Mouse (Mus musculus) intestine, postnatal 0 days (tissue): Measurements from ENCODE around the gene A3galt2. TPM values are rescaled to one million over a fixed set of nuclear protein-coding genes. Genes with fewer than 3 reads are reported as not detected.
A peak's percentile ranks its signal among the peaks of the same experiment; 100 is the strongest.

ENCODE experiments used
- ATAC-seq: fragments of 200-750 bp; cut with Nextera tagmentation; 2 replicates; pipeline ENCODE4 v1.8.0; 2017; ENCODE audit warnings: mild to moderate bottlenecking, moderate TSS enrichment, moderate library complexity
- H3K27ac ChIP-seq: fragments of 300-500 bp; sonication (generic); 2 replicates; pipeline ENCODE4 v1.5.1; 2014; ENCODE audit warnings: mild to moderate bottlenecking, low read depth, low read length, moderate library complexity
- H3K27me3 ChIP-seq: fragments of 300-500 bp; sonication (generic); replicated peaks from 2 replicates; pipeline ENCODE4 v1.6.1; 2014; ENCODE audit warnings: low read length, mixed read lengths; ENCODE audit not compliant: control insufficient read depth, insufficient read depth
- H3K36me3 ChIP-seq: fragments of 300-500 bp; sonication (generic); 2 replicates; pipeline ENCODE4 v1.6.1; 2014; ENCODE audit warnings: mild to moderate bottlenecking, moderate library complexity; ENCODE audit not compliant: control insufficient read depth, insufficient read depth
- H3K4me1 ChIP-seq: fragments of 300-500 bp; sonication (generic); replicated peaks from 2 replicates; pipeline ENCODE4 v1.6.1; 2014; ENCODE audit warnings: antibody characterized with exemption, low read length, mixed read lengths; ENCODE audit not compliant: control insufficient read depth, insufficient read depth
- H3K4me2 ChIP-seq: fragments of 300-500 bp; sonication (generic); replicated peaks from 2 replicates; pipeline ENCODE4 v1.6.1; 2014; ENCODE audit warnings: low read depth, mild to moderate bottlenecking, moderate library complexity
- H3K4me3 ChIP-seq: fragments of 300-500 bp; sonication (generic); 2 replicates; pipeline ENCODE4 v1.5.1; 2014; ENCODE audit warnings: low read depth, low read length
- H3K9ac ChIP-seq: fragments of 300-500 bp; sonication (generic); 2 replicates; pipeline ENCODE4 v1.6.1; 2014; ENCODE audit warnings: mild to moderate bottlenecking, low read depth, low read length
- H3K9me3 ChIP-seq: fragments of 300-500 bp; sonication (generic); 2 replicates; pipeline ENCODE4 v1.6.1; 2016; ENCODE audit warnings: mixed run types; ENCODE audit not compliant: control insufficient read depth
- CTCF ChIP-seq: sonication (generic); IDR thresholded peaks from 2 replicates; pipeline ENCODE4 v1.5.1; 2016; ENCODE audit warnings: low read depth, mild to moderate bottlenecking, control low read depth, antibody characterized with exemption, moderate library complexity
- WGBS: fragments of 180-500 bp; shearing (Covaris S2); extraction: QIAGEN DNeasy Blood & Tissue Kit; methylation state at CpG from one replicate; pipeline ENCODE4 v1.1.7; 2014; 5-methylcytosine and 5-hydroxymethylcytosine counted together
- polyA plus RNA-seq: library from polyadenylated mRNA; unstranded; fragments of >200 nt; fragmentation: Nextera tagmentation; extraction: Ambion mirVana; gene quantifications from 2 replicates; pipeline ENCODE4 v1.2.1, GENCODE M21; 2015

Gene A3galt2
- polyA plus RNA-seq, 1 experiment from 2014 or later: not detected

DNA sequence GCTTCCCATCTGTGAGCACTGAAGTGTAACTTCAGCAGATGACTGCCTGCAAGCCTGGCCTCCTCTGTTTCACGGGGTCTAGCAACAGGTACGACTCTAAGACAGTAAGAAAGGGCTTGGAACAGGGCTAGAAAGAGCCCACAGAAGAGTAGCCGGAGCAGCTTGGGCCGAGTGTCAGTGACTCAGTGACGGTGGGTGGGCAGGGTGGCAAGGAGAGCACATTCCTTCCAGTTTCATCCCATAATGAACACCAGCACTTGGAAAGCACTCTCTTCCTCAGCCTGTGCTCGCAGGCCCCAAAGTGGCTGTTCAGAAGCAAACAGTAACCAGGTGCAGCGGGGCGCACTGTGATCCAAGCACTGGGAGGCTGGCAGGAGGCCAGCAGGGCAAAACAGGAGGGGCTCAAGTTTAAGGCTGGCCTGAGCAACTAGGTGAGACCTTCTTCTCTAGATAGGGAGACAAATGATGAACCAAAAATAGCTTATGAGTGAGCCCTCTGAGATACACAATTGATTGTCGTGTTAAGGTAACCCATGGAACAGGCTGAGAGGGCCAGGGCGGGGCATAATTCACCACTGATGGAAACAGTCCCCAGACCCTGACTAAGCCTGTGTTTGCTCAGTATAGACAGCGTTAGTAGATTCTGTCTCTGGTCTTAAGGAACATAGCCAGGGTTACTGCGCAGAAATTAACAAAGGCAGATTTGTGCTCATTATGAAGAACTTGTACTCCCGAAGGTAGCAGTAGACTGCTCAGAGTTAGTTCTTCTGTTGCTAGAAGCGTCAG is 17.1 kb upstream of the A3galt2 start:
- Histone ChIP-seq H3K4me1 (peaks cover 20% of the 10 kb centered on the region; the same call in 1 of the 2 replicates), H3K4me3 (no peak overlapping the region), H3K36me3 (peaks cover 7% of the 10 kb centered on the region; the same call in 1 of the 2 replicates), H3K27me3 (no peaks in the 10 kb centered on the region), H3K9ac (no peak overlapping the region), H3K4me2 (no peak overlapping the region), H3K9me3 (no peaks in the 10 kb centered on the region), H3K27ac (peak overlapping the region; percentile 35; the same call in 1 of the 2 replicates)
- 52% methylated on average over 14 of the region's 14 CpGs for WGBS
- no peak for TF ChIP-seq CTCF
- ATAC-seq: no peak

- no peak overlapping the region for H3K27ac ChIP-seq
- H3K4me1 ChIP-seq: no peaks in the 10 kb centered on the region
- 36% methylated on average over 1 of the region's 1 CpGs for WGBS
- no peak for ATAC-seq
- no peak overlapping the region for H3K4me2 ChIP-seq
- no peaks in the 10 kb centered on the region for H3K9me3 ChIP-seq
- peaks cover 30% of the 10 kb centered on the region for H3K36me3 ChIP-seq
- TF ChIP-seq CTCF: no peak
- no peaks in the 10 kb centered on the region for H3K27me3 ChIP-seq
- H3K9ac ChIP-seq: no peak overlapping the region
- H3K4me3 ChIP-seq: no peak overlapping the region
Observed at GRCm38 (mm10) chr4:128740878-128741277, 14.3 kb upstream of the A3galt2 start.

GRCm38 (mm10) chr4:128741906-128742305 is 13.3 kb upstream of the A3galt2 start:
- Histone ChIP-seq H3K9me3 (no peaks in the 10 kb centered on the region), H3K4me3 (no peak overlapping the region), H3K36me3 (peaks cover 39% of the 10 kb centered on the region), H3K4me2 (no peak overlapping the region), H3K27me3 (no peaks in the 10 kb centered on the region), H3K4me1 (no peaks in the 10 kb centered on the region), H3K27ac (no peak overlapping the region), H3K9ac (no peak overlapping the region)
- ATAC-seq: no peak
- no peak for TF ChIP-seq CTCF
- WGBS: 51% methylated on average over 5 of the region's 5 CpGs

DNA sequence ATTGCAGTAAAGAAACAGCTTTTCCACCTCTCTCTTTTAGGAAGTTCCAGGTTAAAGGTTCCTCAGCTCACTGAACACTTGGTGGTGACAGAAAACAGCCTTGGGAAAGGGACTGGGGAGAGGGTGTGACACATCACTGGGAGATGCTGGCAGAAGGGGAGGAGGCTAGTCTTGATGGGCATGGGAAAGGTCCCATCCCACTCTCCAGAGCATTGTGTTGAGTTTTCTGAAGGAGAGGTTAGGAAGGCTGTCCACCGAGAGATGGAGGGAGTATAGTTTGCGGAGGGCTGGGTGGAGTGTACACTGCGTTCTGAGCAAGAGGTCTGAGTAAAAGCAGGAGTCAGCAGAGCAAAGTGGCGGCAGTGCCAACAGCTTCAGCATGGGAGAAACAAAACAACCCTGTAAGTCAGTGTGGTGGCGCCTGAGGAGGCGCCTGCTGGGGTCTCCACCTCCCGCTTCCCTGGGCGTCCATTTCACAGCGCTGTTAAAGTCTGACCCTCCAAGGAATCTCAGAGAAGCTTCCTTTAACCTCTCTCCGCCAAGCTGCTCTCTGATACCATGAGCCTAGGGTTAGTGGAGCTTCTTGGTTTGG is 12.7 kb upstream of the A3galt2 start:
- WGBS: 72% methylated on average over 10 of the region's 10 CpGs
- no peaks in the 10 kb centered on the region for H3K4me1 ChIP-seq
- H3K9ac ChIP-seq: no peak overlapping the region

GRCm38 (mm10) chr4:128743031-128743626 is 12.0 kb upstream of the A3galt2 start:
- TF ChIP-seq CTCF: no peak
- H3K4me1 ChIP-seq: no peaks in the 10 kb centered on the region
- 82% methylated on average over 12 of the region's 12 CpGs for WGBS
- peaks cover 52% of the 10 kb centered on the region for H3K36me3 ChIP-seq
- H3K4me2 ChIP-seq: no peak overlapping the region
- no peak overlapping the region for H3K27ac ChIP-seq
- H3K4me3 ChIP-seq: no peak overlapping the region
- no peaks in the 10 kb centered on the region for H3K27me3 ChIP-seq
- no peaks in the 10 kb centered on the region for H3K9me3 ChIP-seq
- ATAC-seq: no peak
- H3K9ac ChIP-seq: no peak overlapping the region

More for the DNA sequence above, 12.7 kb upstream of the A3galt2 start:
- no peak overlapping the region for H3K4me2 ChIP-seq
- H3K9me3 ChIP-seq: no peaks in the 10 kb centered on the region
- H3K36me3 ChIP-seq: peaks cover 45% of the 10 kb centered on the region
- TF ChIP-seq CTCF: no peak
- ATAC-seq: no peak
- no peak overlapping the region for H3K4me3 ChIP-seq
- no peaks in the 10 kb centered on the region for H3K27me3 ChIP-seq
- no peak overlapping the region for H3K27ac ChIP-seq

DNA sequence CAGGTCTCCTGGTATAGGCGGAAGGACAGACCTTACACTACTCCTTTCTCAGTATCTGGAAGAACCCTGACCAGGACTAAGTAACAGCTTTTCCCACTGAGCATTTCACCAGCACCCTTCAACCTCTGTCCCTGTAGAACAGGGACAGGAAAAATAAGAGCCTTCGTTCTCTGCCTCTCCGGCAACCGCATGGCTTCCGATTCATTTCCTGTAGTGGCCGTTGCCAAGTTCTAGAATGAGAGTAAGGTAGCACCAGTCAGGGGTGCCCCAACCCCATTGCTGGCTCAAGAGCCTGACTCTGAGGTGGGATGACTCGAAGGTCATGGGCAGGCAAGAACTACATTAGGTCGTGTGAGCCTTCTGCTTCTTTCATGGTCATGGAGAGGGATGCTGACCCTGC is 10.0 kb upstream of the A3galt2 start:
- H3K27me3 ChIP-seq: no peaks in the 10 kb centered on the region
- no peaks in the 10 kb centered on the region for H3K4me1 ChIP-seq
- no peak overlapping the region for H3K9ac ChIP-seq
- H3K4me2 ChIP-seq: no peak overlapping the region
- no peak for ATAC-seq
- no peak overlapping the region for H3K4me3 ChIP-seq
- H3K9me3 ChIP-seq: no peaks in the 10 kb centered on the region
- no peak for TF ChIP-seq CTCF
- WGBS: 89% methylated on average over 8 of the region's 8 CpGs
- H3K36me3 ChIP-seq: peaks cover 70% of the 10 kb centered on the region
- no peak overlapping the region for H3K27ac ChIP-seq
